In genomic region chr7:24133996-24134828, GRCm38 (mm10) we compare ENCODE assay signal across 7 mouse cellular contexts. TPM values are rescaled to one million over a fixed set of nuclear protein-coding genes. Genes with fewer than 3 reads are reported as not detected.
DNase-seq lines count a peak whose midpoint lies in the region; ATAC-seq lines count a peak whose summit lies in the region.

TSS of gene Zfp235 (plus strand) at chr7:24134169.

- peak within 1 kb of the TSS; percentile 42 for H3K4me2 ChIP-seq in embryonic facial prominence, embryonic 11.5 days (ENCODE audit: low read depth, low read length)
- peak within 1 kb of the TSS; percentile 65 for H3K4me2 ChIP-seq in limb, embryonic 11.5 days (ENCODE audit: low read depth, severe bottlenecking)
- H3K4me2 ChIP-seq in midbrain, embryonic 14.5 days (ENCODE audit: low read length), result peak within 1 kb of the TSS; percentile 61

- H3K36me3 ChIP-seq in embryonic facial prominence, embryonic 11.5 days (replicated peaks; ENCODE audit: control insufficient read depth, insufficient read depth, low read depth, low read length), result no peaks in the 10 kb centered on the region
- 0 out of 2 replicates have a peak, but pooled peaks cover 3% of the 10 kb centered on the region for H3K36me3 ChIP-seq in limb, embryonic 11.5 days (ENCODE audit: control insufficient read depth, insufficient read depth, low read length)
- H3K36me3 ChIP-seq in midbrain, embryonic 14.5 days (ENCODE audit: control insufficient read depth, insufficient read depth, low read length), result peaks cover 32% of the 10 kb centered on the region

- no peak within 1 kb of the TSS for H3K27ac ChIP-seq in embryonic facial prominence, embryonic 11.5 days (replicated peaks; ENCODE audit: low read depth, low read length)
- H3K27ac ChIP-seq in limb, embryonic 11.5 days (replicated peaks; ENCODE audit: low read depth, low read length), result no peak within 1 kb of the TSS
- H3K27ac ChIP-seq in midbrain, embryonic 14.5 days (replicated peaks; ENCODE audit: low read depth, low read length), result peak within 1 kb of the TSS; percentile 50

- no peaks in the 10 kb centered on the region for H3K4me1 ChIP-seq in embryonic facial prominence, embryonic 11.5 days (ENCODE audit: control insufficient read depth, insufficient read depth, low read length)
- no peaks in the 10 kb centered on the region for H3K4me1 ChIP-seq in limb, embryonic 11.5 days (ENCODE audit: control insufficient read depth, insufficient read depth, low read length)
- H3K4me1 ChIP-seq in midbrain, embryonic 14.5 days (ENCODE audit: control insufficient read depth, insufficient read depth, low read length), result peaks cover 11% of the 10 kb centered on the region

- WGBS in embryonic facial prominence, embryonic 11.5 days, result 3% methylated on average over 32 of the region's 32 CpGs
- WGBS in limb, embryonic 11.5 days, result 3% methylated on average over 32 of the region's 32 CpGs
- 4% methylated on average over 32 of the region's 32 CpGs for WGBS in midbrain, embryonic 14.5 days

- H3K4me3 ChIP-seq in embryonic facial prominence, embryonic 11.5 days (ENCODE audit: low read depth, low read length), result peak within 1 kb of the TSS; percentile 51
- H3K4me3 ChIP-seq in limb, embryonic 11.5 days (ENCODE audit: low read depth, low read length), result peak within 1 kb of the TSS; percentile 72
- H3K4me3 ChIP-seq in midbrain, embryonic 14.5 days (replicated peaks; ENCODE audit: low read depth, low read length), result peak within 1 kb of the TSS; percentile 59

- peak; percentile 91 for DNase-seq in adrenal gland, postnatal 14 days
- DNase-seq in embryonic facial prominence, embryonic 11.5 days (ENCODE audit: low spot score), result peak; percentile 93
- DNase-seq in kidney, adult 18-20 months, result peak; percentile 88
- peak; percentile 90 for DNase-seq in limb, embryonic 11.5 days (ENCODE audit: low spot score)
- DNase-seq in midbrain, embryonic 14.5 days, result peak; percentile 96
- DNase-seq in spleen, adult 18-20 months, result peak; percentile 70 to 72

- peak; percentile 90 for ATAC-seq in embryonic facial prominence, embryonic 11.5 days (replicated peaks; ENCODE audit: insufficient number of reproducible peaks, low FRiP score, low TSS enrichment, low read depth)
- ATAC-seq in granulocyte monocyte progenitor cell, adult 5-6 weeks (replicated peaks; ENCODE audit: poor library complexity, severe bottlenecking), result peak; percentile 100
- ATAC-seq in limb, embryonic 11.5 days (ENCODE audit: insufficient number of reproducible peaks, low FRiP score, low TSS enrichment, low read depth), result peak; percentile 90
- ATAC-seq in midbrain, embryonic 14.5 days (ENCODE audit: low FRiP score, low TSS enrichment), result peak; percentile 93

- no peaks in the 10 kb centered on the region for H3K9me3 ChIP-seq in embryonic facial prominence, embryonic 11.5 days (replicated peaks; ENCODE audit: control insufficient read depth, low read length)
- H3K9me3 ChIP-seq in limb, embryonic 11.5 days (ENCODE audit: control insufficient read depth, low read length), result no peaks in the 10 kb centered on the region
- no peaks in the 10 kb centered on the region for H3K9me3 ChIP-seq in midbrain, embryonic 14.5 days (ENCODE audit: control insufficient read depth, low read length)

- H3K9ac ChIP-seq in embryonic facial prominence, embryonic 11.5 days (replicated peaks; ENCODE audit: low read length), result peak within 1 kb of the TSS; percentile 64
- peak within 1 kb of the TSS; percentile 71 for H3K9ac ChIP-seq in limb, embryonic 11.5 days (ENCODE audit: low read length)
- peak within 1 kb of the TSS; percentile 67 for H3K9ac ChIP-seq in midbrain, embryonic 14.5 days (replicated peaks; ENCODE audit: low read length)

- no peaks in the 10 kb centered on the region for H3K27me3 ChIP-seq in embryonic facial prominence, embryonic 11.5 days (ENCODE audit: control insufficient read depth, insufficient read depth, low read length)
- no peaks in the 10 kb centered on the region for H3K27me3 ChIP-seq in limb, embryonic 11.5 days (ENCODE audit: control insufficient read depth, insufficient read depth, low read length)
- H3K27me3 ChIP-seq in midbrain, embryonic 14.5 days (ENCODE audit: control insufficient read depth, insufficient read depth, low read length), result no peaks in the 10 kb centered on the region

RNA-seq across cellular contexts. Expression of gene Zfp235, which starts in this region (rescaled TPM):
- 7.3 and 9.2 TPM in 2 replicates for total RNA-seq in adrenal gland, postnatal 14 days (2021)
- polyA plus RNA-seq in embryonic facial prominence, embryonic 11.5 days (2014; fragmentation: Nextera tagmentation; extraction: Ambion mirVana), result 16.7 and 17.3 TPM in 2 replicates
- 8.6 and 10.4 TPM in 2 replicates for total RNA-seq in granulocyte monocyte progenitor cell, adult 5-6 weeks (2014; fragmentation: Nextera tagmentation)
- total RNA-seq in granulocyte monocyte progenitor cell, adult 5-6 weeks (2017), result 8.9 and 9.6 TPM in 2 replicates
- polyA plus RNA-seq in limb, embryonic 11.5 days (2014; fragmentation: Nextera tagmentation; extraction: Ambion mirVana), result 18.4 and 18.5 TPM in 2 replicates
- polyA plus RNA-seq in midbrain, embryonic 14.5 days (2014; fragmentation: Nextera tagmentation; extraction: Ambion mirVana), result 25.5 and 26.5 TPM in 2 replicates
